Mouse (Mus musculus): Measurements from ENCODE around the gene Ppp1r3e. TPM values are rescaled to one million over a fixed set of nuclear protein-coding genes. Genes with fewer than 3 reads are reported as not detected.

The Ppp1r3e gene
- polyA plus RNA-seq, 1 experiment from 2014 or later, result 1.5 TPM

DNA sequence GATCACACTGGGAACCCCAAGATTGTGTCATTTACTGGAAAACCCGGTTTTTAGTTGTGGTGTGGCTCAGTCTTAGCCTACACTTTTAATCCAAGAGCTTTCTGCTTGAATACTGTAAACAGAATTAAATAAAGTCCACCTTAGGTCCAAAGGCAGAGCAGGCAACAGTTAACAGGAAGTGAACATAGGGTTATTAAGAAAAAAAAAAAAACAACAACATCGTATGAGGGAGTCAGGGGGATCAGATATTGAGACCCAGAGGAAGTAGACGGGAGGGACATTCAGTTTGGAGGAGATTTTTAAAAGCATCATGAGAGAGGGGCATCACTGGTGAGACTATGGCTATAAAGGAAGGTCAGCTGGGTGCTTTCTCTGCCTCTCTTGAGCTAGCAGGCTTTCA is 11.1 kb downstream of the Ppp1r3e start:
- Histone ChIP-seq H3K27ac (ENCODE audit: low read length) (no peak overlapping the region), H3K4me1 (replicated peaks; ENCODE audit: control insufficient read depth, insufficient read depth, low read length) (peaks cover 3% of the 10 kb centered on the region; the same call in 1 of the 2 replicates), H3K36me3 (ENCODE audit: control insufficient read depth, insufficient read depth, low read length) (no peaks in the 10 kb centered on the region), H3K4me3 (ENCODE audit: low read length) (no peak overlapping the region), H3K9me3 (ENCODE audit: control insufficient read depth, low read length) (no peaks in the 10 kb centered on the region; the same call in 1 of the 2 replicates), H3K4me2 (ENCODE audit: low read depth, low read length) (no peak overlapping the region), H3K27me3 (ENCODE audit: control insufficient read depth, insufficient read depth, low read depth, low read length) (no peaks in the 10 kb centered on the region), H3K9ac (ENCODE audit: low read length) (no peak overlapping the region)
- 49% methylated on average over 3 of the region's 3 CpGs for WGBS
- ATAC-seq (ENCODE audit: low read depth), result no peak

DNA sequence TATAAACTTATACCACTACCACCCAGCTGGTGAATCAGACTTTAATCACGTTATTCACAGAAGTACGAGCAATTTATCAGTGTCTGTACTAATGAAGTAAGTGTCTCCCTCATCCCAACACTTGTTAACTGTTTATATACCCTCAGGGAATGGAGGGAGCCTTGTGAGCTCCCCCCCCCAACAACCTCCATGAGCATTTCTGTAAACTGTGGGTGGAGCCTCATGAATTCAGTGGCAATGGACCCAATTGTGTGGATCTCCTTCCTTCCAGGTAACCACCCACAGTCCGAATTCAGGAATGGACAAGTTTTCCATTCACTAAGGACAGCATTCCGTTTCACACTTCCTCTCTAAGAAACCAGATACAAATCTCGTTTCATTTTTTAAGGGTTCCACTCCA is 11.7 kb downstream of the Ppp1r3e start:
- no peak for ATAC-seq (ENCODE audit: low read depth)
- Histone ChIP-seq H3K27ac (ENCODE audit: low read length) (no peak overlapping the region), H3K4me3 (ENCODE audit: low read length) (no peak overlapping the region), H3K9ac (ENCODE audit: low read length) (no peak overlapping the region), H3K4me2 (ENCODE audit: low read depth, low read length) (no peak overlapping the region), H3K9me3 (ENCODE audit: control insufficient read depth, low read length) (no peaks in the 10 kb centered on the region; the same call in 1 of the 2 replicates), H3K4me1 (replicated peaks; ENCODE audit: control insufficient read depth, insufficient read depth, low read length) (peaks cover 3% of the 10 kb centered on the region; the same call in 1 of the 2 replicates), H3K27me3 (ENCODE audit: control insufficient read depth, insufficient read depth, low read depth, low read length) (no peaks in the 10 kb centered on the region), H3K36me3 (ENCODE audit: control insufficient read depth, insufficient read depth, low read length) (no peaks in the 10 kb centered on the region)
- WGBS, result 70% methylated on average over 5 of the region's 5 CpGs

DNA sequence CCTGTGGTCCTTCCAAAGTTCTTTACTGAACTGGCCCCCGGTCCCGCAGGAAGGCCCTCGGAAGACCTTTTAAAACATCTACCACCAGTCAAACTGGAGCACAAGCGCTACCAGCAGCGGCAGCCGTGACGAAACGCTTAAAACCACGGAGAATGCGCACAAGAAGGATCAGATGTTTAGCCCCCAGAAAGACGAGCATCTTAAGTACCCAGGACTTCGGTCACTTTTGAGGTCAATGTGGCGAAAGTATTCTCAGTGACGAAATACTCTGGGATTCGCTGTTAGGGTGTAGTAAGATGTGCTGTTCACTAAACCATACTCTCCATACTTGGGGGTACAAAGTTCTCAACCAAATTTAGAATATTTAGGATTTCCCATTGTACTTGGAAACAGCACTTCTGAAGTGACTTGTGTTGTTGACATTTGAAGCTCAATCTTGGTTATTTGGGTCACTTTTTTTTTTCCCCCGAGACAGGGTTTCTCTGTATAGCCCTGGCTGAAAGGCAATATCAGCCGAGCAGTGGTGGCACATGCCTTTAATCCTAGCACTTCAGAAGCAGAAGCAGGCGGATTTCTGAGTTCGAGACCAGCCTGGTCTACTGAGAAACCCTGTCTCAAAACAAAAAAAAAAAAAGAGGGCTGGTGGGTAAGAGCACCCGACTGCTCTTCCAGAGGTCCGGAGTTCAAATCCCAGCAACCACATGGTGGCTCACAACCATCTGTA is 12.9 kb downstream of the Ppp1r3e start:
- Histone ChIP-seq H3K4me2 (ENCODE audit: low read depth, low read length) (peak overlapping the region; percentile 87), H3K4me3 (ENCODE audit: low read length) (peak overlapping the region; percentile 95), H3K9me3 (ENCODE audit: control insufficient read depth, low read length) (no peaks in the 10 kb centered on the region; the same call in 1 of the 2 replicates), H3K27ac (ENCODE audit: low read length) (peak overlapping the region; percentile 56), H3K9ac (ENCODE audit: low read length) (peak overlapping the region; percentile 98), H3K4me1 (replicated peaks; ENCODE audit: control insufficient read depth, insufficient read depth, low read length) (peaks cover 3% of the 10 kb centered on the region; the same call in 1 of the 2 replicates), H3K27me3 (ENCODE audit: control insufficient read depth, insufficient read depth, low read depth, low read length) (no peaks in the 10 kb centered on the region), H3K36me3 (ENCODE audit: control insufficient read depth, insufficient read depth, low read length) (no peaks in the 10 kb centered on the region)
- 13% methylated on average over 21 of the region's 21 CpGs for WGBS
- ATAC-seq (ENCODE audit: low read depth), result peak; percentile 23; the same call in 1 of the 2 replicates

DNA sequence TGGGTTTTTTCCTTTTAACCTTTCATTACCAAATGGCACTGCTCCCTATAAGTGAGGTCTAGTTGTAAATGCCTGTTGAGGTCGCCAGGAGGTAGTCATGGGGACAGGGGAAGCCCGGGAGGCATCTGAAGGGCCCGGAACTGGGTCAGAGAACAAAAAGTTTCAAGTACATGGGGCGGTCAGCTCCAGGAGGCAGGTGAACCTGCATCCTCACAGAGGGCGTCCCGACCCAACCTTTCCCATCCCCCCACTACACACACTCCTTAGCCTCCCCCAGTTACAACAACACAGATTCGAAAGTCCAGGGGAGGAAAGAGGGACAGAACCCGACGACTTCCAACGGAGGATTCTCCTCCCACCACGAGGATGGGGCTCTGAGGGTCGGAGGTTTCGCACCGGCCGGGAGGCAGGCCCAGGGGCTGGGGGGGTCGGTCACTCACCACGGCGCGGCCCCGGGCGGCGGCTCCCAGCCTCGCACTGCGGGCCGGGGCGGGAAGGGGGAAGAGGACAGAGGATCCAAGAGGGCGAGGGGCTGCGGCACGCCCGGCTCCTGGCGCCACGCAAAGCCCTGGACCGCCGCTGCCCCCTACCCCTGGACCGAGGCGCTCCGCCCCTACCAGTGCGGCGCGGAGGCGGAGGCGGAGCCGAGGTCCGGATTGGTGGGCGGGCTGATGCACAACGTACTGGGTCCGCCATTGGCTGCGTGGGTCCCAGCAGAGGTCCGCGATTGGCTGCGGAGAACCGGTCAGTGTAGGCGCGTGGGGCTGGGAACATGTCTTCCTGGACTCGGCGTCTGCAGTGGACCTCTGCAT is 13.6 kb downstream of the Ppp1r3e start:
- H3K9ac ChIP-seq (ENCODE audit: low read length), result peak overlapping the region; percentile 98
- under 1% methylated on average over 49 of the region's 56 CpGs for WGBS
- H3K4me3 ChIP-seq (ENCODE audit: low read length), result peak overlapping the region; percentile 95
- H3K27ac ChIP-seq (ENCODE audit: low read length), result peak overlapping the region; percentile 86
- peak; percentile 100 for ATAC-seq (ENCODE audit: low read depth)
- no peaks in the 10 kb centered on the region for H3K27me3 ChIP-seq (ENCODE audit: control insufficient read depth, insufficient read depth, low read depth, low read length)
- H3K4me1 ChIP-seq (replicated peaks; ENCODE audit: control insufficient read depth, insufficient read depth, low read length), result peaks cover 3% of the 10 kb centered on the region; the same call in 1 of the 2 replicates
- peak overlapping the region; percentile 87 for H3K4me2 ChIP-seq (ENCODE audit: low read depth, low read length)
- no peaks in the 10 kb centered on the region; the same call in 1 of the 2 replicates for H3K9me3 ChIP-seq (ENCODE audit: control insufficient read depth, low read length)
- H3K36me3 ChIP-seq (ENCODE audit: control insufficient read depth, insufficient read depth, low read length), result no peaks in the 10 kb centered on the region

DNA sequence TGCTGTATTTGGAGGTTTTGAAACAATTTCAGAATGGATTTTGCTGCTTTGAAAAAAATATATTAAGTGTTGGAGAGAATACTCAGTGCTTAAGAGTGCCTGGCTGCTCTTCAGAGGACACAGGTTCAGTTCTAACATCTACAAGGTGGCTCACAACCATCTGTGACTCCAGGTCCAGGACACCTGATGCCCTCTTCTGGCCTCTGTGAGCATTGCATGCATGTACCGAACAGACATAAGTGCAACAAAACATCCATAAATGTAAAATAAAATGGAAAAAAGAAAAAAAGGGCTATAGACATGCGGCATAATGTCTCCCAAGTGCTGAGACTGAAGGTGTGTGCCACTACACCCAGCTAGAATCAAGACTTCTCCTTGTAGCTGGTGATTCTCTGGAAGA is 16.8 kb downstream of the Ppp1r3e start:
- Histone ChIP-seq H3K4me1 (replicated peaks; ENCODE audit: control insufficient read depth, insufficient read depth, low read length) (peaks cover 3% of the 10 kb centered on the region; the same call in 1 of the 2 replicates), H3K27me3 (ENCODE audit: control insufficient read depth, insufficient read depth, low read depth, low read length) (no peaks in the 10 kb centered on the region), H3K9ac (ENCODE audit: low read length) (no peak overlapping the region), H3K36me3 (ENCODE audit: control insufficient read depth, insufficient read depth, low read length) (peaks cover 14% of the 10 kb centered on the region; the same call in 1 of the 2 replicates), H3K4me2 (ENCODE audit: low read depth, low read length) (no peak overlapping the region), H3K4me3 (ENCODE audit: low read length) (no peak overlapping the region), H3K27ac (ENCODE audit: low read length) (no peak overlapping the region), H3K9me3 (ENCODE audit: control insufficient read depth, low read length) (no peaks in the 10 kb centered on the region)
- WGBS, result 39% methylated on average over 2 of the region's 2 CpGs
- no peak for ATAC-seq (ENCODE audit: low read depth)

DNA sequence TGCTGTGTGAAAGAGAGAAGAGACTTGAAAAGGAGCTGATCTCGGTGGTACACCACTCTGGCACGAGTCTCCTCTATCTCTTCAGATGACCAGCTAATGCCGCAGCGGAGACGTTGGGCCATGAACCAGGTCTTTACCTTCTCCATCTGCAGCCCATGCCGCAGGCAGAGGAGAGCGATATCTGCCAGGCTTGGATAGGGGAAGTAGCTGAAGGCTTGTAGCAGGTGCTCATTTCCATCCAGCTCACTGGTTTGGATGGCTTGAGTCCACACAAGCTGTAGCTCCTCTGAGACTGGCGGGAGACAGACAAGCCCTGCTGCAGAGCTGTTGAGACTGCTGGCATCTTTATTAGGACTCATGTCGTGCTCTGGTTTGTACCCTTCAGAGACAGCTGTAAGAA is 19.5 kb downstream of the Ppp1r3e start:
- Histone ChIP-seq H3K4me1 (replicated peaks; ENCODE audit: control insufficient read depth, insufficient read depth, low read length) (no peaks in the 10 kb centered on the region), H3K36me3 (ENCODE audit: control insufficient read depth, insufficient read depth, low read length) (peaks cover 20% of the 10 kb centered on the region; the same call in 1 of the 2 replicates), H3K27ac (ENCODE audit: low read length) (no peak overlapping the region), H3K9ac (ENCODE audit: low read length) (no peak overlapping the region), H3K27me3 (ENCODE audit: control insufficient read depth, insufficient read depth, low read depth, low read length) (no peaks in the 10 kb centered on the region), H3K4me2 (ENCODE audit: low read depth, low read length) (no peak overlapping the region), H3K4me3 (ENCODE audit: low read length) (no peak overlapping the region), H3K9me3 (ENCODE audit: control insufficient read depth, low read length) (no peaks in the 10 kb centered on the region)
- WGBS, result 92% methylated on average over 9 of the region's 9 CpGs
- no peak for ATAC-seq (ENCODE audit: low read depth)

DNA sequence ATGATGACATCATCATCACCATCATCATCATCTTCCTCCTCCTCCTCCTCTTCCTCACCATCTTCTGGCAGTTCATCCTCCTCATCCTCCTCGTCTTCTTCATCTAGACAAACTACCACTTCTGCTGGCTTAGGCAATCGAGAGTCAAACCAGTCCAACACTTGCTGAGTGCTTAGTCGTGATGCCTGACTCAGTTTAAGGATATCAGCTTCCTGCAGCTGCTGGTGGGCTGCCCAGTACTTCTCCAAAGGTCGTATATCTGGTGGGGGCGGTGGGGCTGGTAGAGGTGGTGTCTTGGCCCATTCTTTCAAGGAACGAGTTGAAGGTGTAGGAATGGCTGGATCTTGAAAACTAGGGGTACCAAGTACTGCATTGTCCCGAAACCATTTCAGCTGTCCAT is 20.6 kb downstream of the Ppp1r3e start:
- WGBS, result 84% methylated on average over 7 of the region's 7 CpGs
- no peaks in the 10 kb centered on the region for H3K4me1 ChIP-seq (replicated peaks; ENCODE audit: control insufficient read depth, insufficient read depth, low read length)
- no peak for ATAC-seq (ENCODE audit: low read depth)
- peaks cover 20% of the 10 kb centered on the region; the same call in 1 of the 2 replicates for H3K36me3 ChIP-seq (ENCODE audit: control insufficient read depth, insufficient read depth, low read length)
- H3K4me3 ChIP-seq (ENCODE audit: low read length), result no peak overlapping the region
- no peak overlapping the region for H3K4me2 ChIP-seq (ENCODE audit: low read depth, low read length)
- no peak overlapping the region for H3K9ac ChIP-seq (ENCODE audit: low read length)
- H3K9me3 ChIP-seq (ENCODE audit: control insufficient read depth, low read length), result no peaks in the 10 kb centered on the region
- H3K27ac ChIP-seq (ENCODE audit: low read length), result no peak overlapping the region
- H3K27me3 ChIP-seq (ENCODE audit: control insufficient read depth, insufficient read depth, low read depth, low read length), result no peaks in the 10 kb centered on the region

DNA sequence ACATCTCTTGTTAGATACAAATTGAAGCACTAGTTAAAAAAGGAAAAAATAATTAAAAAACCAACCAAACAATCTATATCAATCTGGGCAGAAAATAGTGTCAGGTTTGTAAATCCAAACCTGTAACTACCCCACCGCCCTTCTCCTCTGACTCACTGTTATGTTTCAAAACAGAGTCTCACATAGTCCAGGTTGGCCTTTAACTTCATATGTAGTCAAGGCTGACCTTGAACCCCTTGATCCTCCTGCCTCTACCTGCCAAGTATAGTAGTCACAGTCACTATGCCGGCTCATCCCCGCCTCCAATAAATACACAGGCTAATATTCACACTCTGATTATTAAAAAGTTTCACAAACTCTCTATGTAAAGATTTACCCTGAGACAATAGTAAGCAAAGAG is 21.6 kb downstream of the Ppp1r3e start:
- H3K36me3 ChIP-seq (ENCODE audit: control insufficient read depth, insufficient read depth, low read length), result peaks cover 20% of the 10 kb centered on the region; the same call in 1 of the 2 replicates
- no peaks in the 10 kb centered on the region for H3K27me3 ChIP-seq (ENCODE audit: control insufficient read depth, insufficient read depth, low read depth, low read length)
- no peak overlapping the region for H3K9ac ChIP-seq (ENCODE audit: low read length)
- no peak for ATAC-seq (ENCODE audit: low read depth)
- H3K4me1 ChIP-seq (replicated peaks; ENCODE audit: control insufficient read depth, insufficient read depth, low read length), result no peaks in the 10 kb centered on the region
- no peak overlapping the region for H3K27ac ChIP-seq (ENCODE audit: low read length)
- 88% methylated on average over 3 of the region's 3 CpGs for WGBS
- no peak overlapping the region for H3K4me2 ChIP-seq (ENCODE audit: low read depth, low read length)
- H3K4me3 ChIP-seq (ENCODE audit: low read length), result no peak overlapping the region
- no peaks in the 10 kb centered on the region for H3K9me3 ChIP-seq (ENCODE audit: control insufficient read depth, low read length)

DNA sequence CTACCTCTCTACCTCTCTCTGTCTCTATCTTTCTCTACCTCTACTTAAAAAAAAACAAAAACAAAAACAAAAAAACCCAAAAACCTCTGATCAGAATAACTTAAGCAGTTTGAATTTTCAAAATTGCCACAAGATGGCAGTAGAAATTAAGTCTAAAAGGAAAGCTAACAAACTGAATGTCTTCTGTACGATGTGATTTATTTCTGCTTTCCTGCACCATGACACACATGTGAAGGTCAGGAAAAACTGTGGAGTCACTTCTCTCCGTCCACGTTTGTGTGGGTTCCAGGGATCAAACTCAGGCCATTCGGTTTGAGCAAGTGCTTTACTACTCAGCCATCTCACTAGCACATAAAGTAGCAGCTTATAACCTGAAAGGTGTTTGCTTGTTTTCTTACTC is 33.9 kb downstream of the Ppp1r3e start:
- WGBS, result under 1% methylated on average over 4 of the region's 4 CpGs

More for the DNA sequence above, 33.9 kb downstream of the Ppp1r3e start:
- Histone ChIP-seq H3K4me2 (ENCODE audit: low read depth, low read length) (no peak overlapping the region), H3K36me3 (ENCODE audit: control insufficient read depth, insufficient read depth, low read length) (no peaks in the 10 kb centered on the region), H3K27me3 (ENCODE audit: control insufficient read depth, insufficient read depth, low read depth, low read length) (no peaks in the 10 kb centered on the region), H3K4me3 (ENCODE audit: low read length) (no peak overlapping the region), H3K9me3 (ENCODE audit: control insufficient read depth, low read length) (no peaks in the 10 kb centered on the region), H3K9ac (ENCODE audit: low read length) (no peak overlapping the region), H3K27ac (ENCODE audit: low read length) (no peak overlapping the region), H3K4me1 (replicated peaks; ENCODE audit: control insufficient read depth, insufficient read depth, low read length) (no peaks in the 10 kb centered on the region)
- no peak for ATAC-seq (ENCODE audit: low read depth)

All from lung, embryonic 16.5 days (tissue).